Mouse (Mus musculus) C2C12 (cell line): ENCODE results near the gene Ttc9b.

Experiments used
- CEBPB ChIP-seq: IDR thresholded peaks from one replicate; pipeline ENCODE4 v1.6.1; 2011; ENCODE audit warnings: low read depth, mild to moderate bottlenecking, control low read depth, moderate library complexity
- CTCF ChIP-seq: IDR thresholded peaks from one replicate; pipeline ENCODE4 v1.5.1; 2011; ENCODE audit not compliant: control insufficient read depth, insufficient read depth, insufficient read length
- FOSL1 ChIP-seq: IDR thresholded peaks from one replicate; pipeline ENCODE4 v1.8.0; 2011; ENCODE audit warnings: mild to moderate bottlenecking, low read length; ENCODE audit not compliant: poor library complexity, insufficient read depth, severe bottlenecking
- MYOD1 ChIP-seq: IDR thresholded peaks from one replicate; pipeline ENCODE4 v1.6.1; 2011; ENCODE audit warnings: low read depth; ENCODE audit not compliant: control insufficient read depth, insufficient read length
- MYOG ChIP-seq: IDR thresholded peaks from one replicate; pipeline ENCODE4 v1.6.1; 2011; ENCODE audit not compliant: control insufficient read depth, insufficient read length; ENCODE audit errors: extremely low read depth
- USF1 ChIP-seq: IDR thresholded peaks from one replicate; pipeline ENCODE4 v1.6.1; 2011; ENCODE audit warnings: low read depth, mild to moderate bottlenecking, control low read depth, moderate library complexity

DNA sequence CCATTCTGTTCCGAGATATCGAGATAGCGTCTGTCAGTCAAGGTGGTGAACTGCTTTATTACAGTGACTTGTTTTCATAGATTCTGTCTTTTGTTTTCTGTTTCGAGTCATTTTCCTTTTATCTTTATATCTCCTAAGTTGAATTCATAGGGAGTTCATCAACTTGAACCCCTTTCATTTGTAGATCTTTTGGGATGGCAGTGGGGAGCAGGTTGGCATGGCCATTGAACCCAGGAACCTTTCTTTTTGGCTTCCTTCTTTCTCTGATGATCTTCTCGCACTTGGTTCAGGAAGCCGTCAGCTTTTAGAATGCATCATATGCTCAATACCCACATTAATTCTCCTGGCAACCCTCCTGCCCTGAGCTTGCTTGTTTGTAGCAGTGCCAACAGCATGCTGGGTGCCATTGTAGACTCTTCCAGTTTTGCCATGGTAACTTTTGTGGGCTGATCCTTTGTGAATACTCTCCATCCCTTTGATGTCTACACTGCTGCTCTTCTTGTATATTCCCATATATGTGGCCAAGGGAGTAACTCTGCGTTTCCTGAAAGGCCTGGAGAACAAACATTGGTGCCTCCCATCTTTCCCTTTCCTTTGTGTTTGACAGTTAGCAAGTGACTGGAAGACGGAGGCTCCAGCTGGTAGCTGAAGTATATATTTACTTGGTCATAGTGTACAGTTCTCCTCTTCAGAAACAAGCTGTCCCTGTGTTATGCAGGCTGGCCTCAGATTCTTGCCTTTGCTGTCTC is 39.8 kb upstream of the Ttc9b start:
- TF ChIP-seq CTCF (no peak), MYOD1 (no peak), MYOG (no peak), FOSL1 (no peak), CEBPB (no peak), USF1 (no peak)
